Mouse (Mus musculus) small intestine, adult 2 months (tissue): ENCODE data around the gene Rab8a.

Experiments used
- CTCF ChIP-seq: fragments of 200-500 bp; IDR thresholded peaks from 2 replicates; pipeline ENCODE4 v1.5.1; 2012; ENCODE audit warnings: low read depth, mild to moderate bottlenecking, control low read depth, inconsistent platforms, low read length, moderate library complexity, mixed read lengths; ENCODE audit not compliant: insufficient replicate concordance, insufficient read length; ENCODE audit errors: extremely low read depth
- POLR2A ChIP-seq: fragments of 200-500 bp; IDR thresholded peaks from 2 replicates; pipeline ENCODE4 v1.6.1; 2012; ENCODE audit warnings: low read depth, mild to moderate bottlenecking, control low read depth, inconsistent platforms, low read length, moderate library complexity

DNA sequence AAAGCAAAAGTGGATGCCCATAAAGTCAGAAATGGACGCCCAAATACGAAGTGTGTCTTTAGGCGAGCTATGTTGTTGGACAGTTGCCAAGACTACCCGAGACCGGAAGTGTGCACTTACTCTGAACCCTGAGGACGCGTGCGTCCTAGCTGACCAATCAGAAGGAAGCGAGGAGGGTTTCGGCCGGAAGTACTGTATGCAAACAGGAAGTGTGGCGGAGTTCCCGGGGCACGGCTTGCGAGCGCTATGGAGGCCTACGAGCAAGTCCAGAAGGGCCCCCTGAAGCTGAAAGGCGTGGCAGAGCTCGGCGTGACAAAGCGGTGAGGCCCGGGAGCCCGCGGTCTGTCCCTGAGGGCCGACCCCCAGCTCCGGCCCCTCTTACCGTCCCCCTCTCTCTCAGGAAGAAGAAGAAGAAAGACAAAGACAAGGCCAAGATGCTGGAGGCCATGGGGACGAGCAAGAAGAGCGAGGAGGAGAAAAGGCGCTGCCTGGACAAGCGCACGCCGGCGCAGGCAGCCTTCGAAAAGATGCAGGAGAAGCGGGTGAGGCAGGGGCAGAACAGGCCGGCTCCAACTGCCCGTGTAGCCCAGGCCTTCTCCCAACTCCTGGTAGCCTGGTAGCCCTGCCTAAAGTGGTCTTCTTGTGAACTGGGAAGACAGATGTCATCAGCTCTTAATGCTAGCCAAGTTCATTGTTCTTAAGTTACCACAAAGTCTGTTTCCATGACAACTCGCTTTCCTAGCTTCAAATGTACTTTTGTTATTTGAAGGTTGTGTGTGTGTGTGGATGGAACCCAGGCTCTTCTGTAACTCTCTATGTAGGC is 58.8 kb downstream of the Rab8a start, which contains the start of gene Fam32a:
- TF ChIP-seq CTCF: no peak
- TF ChIP-seq POLR2A: no peak; the same call in 1 of the 2 replicates
